Mouse (Mus musculus) megakaryocyte, embryonic 14.5 days (primary cell): Measurements from ENCODE around the gene Rragd.

Experiments used
- FLI1 ChIP-seq: IDR thresholded peaks from 2 replicates; pipeline ENCODE4 v1.6.1; 2012; ENCODE audit warnings: low read length, inconsistent platforms, mixed read lengths
- GATA1 ChIP-seq: IDR thresholded peaks from 3 replicates; pipeline ENCODE4 v1.6.1; 2012; ENCODE audit warnings: mixed read lengths, low read length, inconsistent platforms, borderline replicate concordance

GRCm38 (mm10) chr4:32996083-32996482 lies 13.2 kb downstream of the Rragd start:
- TF ChIP-seq GATA1 (no peak), FLI1 (no peak)
